Mouse (Mus musculus): ENCODE results near the gene Smpx. TPM values are rescaled to one million over a fixed set of nuclear protein-coding genes. Genes with fewer than 3 reads are reported as not detected.

Smpx gene
- total and polyA plus RNA-seq, 3 experiments: not detected

DNA sequence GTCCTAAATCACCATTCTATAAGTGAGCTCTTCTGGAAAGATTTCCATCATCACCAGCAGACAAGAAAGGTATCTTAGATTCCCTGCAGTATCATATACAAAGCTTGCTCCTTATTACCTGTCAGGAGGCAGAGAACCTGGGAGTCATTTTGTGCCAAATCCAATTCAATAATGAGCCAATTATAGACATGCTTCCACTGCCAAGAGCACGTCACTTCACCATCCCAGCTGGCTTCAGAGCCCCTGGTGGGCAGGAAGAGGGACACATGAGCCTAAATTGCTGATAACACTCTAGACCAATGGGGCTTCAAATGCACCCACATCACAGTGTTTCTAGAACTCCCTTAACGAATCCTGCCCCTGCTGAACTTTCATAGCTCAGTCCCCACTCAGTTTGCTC is 35.1 kb downstream of the Smpx start:
- H3K9ac ChIP-seq (ENCODE audit: insufficient read depth, low read depth): no peak overlapping the region
- no peak overlapping the region for H3K4me3 ChIP-seq (replicated peaks in 1 of 3; ENCODE audit: low read depth in 2 of 3, low read length in 2 of 3, poor library complexity in 1 of 3)
- dilution Hi-C loops (cut with MboI; ENCODE audit: extremely low pct_ligation_motif_present, extremely low pct_unique_long_range_greater_than_20kb, low sequenced_read_pairs) (no loop called here), in situ Hi-C loops (cut with MboI; ENCODE audit: low pct_ligation_motif_present, low pct_unique_long_range_greater_than_20kb, low sequenced_read_pairs) (no loop called here)
- no peaks in the 10 kb centered on the region for H3K27me3 ChIP-seq (replicated peaks)
- H3K27ac ChIP-seq (ENCODE audit: insufficient read depth, low read depth): no peak overlapping the region
- H3K4me1 ChIP-seq (ENCODE audit: control insufficient read depth in 1 of 2, insufficient read depth in 2 of 2): no peaks in the 10 kb centered on the region
- no peaks in the 10 kb centered on the region for H3K36me3 ChIP-seq (replicated peaks in 1 of 2; ENCODE audit: control insufficient read depth in 1 of 2, insufficient read depth in 1 of 2, low read length in 1 of 2)
- no peak for DNase-seq (ENCODE audit: extremely low read depth)
- no peak for TF ChIP-seq TBP (conservative IDR thresholded peaks at IDR 0.05; ENCODE audit: low read depth, low read length)
- no peak for TF ChIP-seq CTCF (conservative IDR thresholded peaks at IDR 0.05 in 1 of 2, IDR thresholded peaks at IDR 0.05 in 1 of 2; ENCODE audit: low read depth in 2 of 2, low read length in 2 of 2)
- no peak for TF ChIP-seq MEF2A (IDR thresholded peaks at IDR 0.05; ENCODE audit: borderline replicate concordance, low read depth, low read length)
- no peak for TF ChIP-seq MAZ (IDR thresholded peaks at IDR 0.05; ENCODE audit: low read depth, low read length)
- no peaks in the 10 kb centered on the region for H3K79me2 ChIP-seq (replicated peaks; ENCODE audit: control insufficient read depth, extremely low read depth, insufficient read depth, poor library complexity, severe bottlenecking)
- H3K4me2 ChIP-seq (ENCODE audit: insufficient read depth, low read depth, poor library complexity, severe bottlenecking): no peak overlapping the region
- no peaks in the 10 kb centered on the region for H3K9me3 ChIP-seq (replicated peaks; ENCODE audit: low read length)

DNA sequence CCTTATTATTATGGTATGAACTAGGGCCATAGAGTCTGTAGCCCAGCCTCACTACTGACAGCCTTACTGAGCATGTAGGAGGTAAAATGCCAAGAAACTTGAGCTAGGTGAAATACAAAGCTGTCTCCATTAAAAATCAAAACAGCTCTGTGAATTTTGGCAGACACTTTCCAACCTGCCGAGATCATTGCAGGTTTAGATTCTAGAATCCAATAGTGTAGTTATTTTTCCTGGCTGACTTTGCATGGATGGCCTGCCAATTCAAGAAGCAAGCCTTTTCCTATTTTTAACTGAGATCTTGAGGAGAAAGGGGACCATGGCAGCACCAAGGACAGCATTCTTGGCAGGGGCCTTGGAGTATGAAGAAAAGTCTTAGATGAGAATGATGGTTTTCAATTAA is 35.6 kb downstream of the Smpx start:
- H3K27me3 ChIP-seq (replicated peaks): no peaks in the 10 kb centered on the region
- no peaks in the 10 kb centered on the region for H3K36me3 ChIP-seq (replicated peaks in 1 of 2; ENCODE audit: control insufficient read depth in 1 of 2, insufficient read depth in 1 of 2, low read length in 1 of 2)
- H3K9me3 ChIP-seq (replicated peaks; ENCODE audit: low read length): no peaks in the 10 kb centered on the region
- in situ Hi-C loops (cut with MboI; ENCODE audit: low pct_ligation_motif_present, low pct_unique_long_range_greater_than_20kb, low sequenced_read_pairs): no loop called here
- no peak overlapping the region for H3K27ac ChIP-seq (ENCODE audit: insufficient read depth, low read depth)
- H3K4me1 ChIP-seq (ENCODE audit: control insufficient read depth in 1 of 2, insufficient read depth in 2 of 2): no peaks in the 10 kb centered on the region
- H3K79me2 ChIP-seq (replicated peaks; ENCODE audit: control insufficient read depth, extremely low read depth, insufficient read depth, poor library complexity, severe bottlenecking): no peaks in the 10 kb centered on the region
- no peak overlapping the region for H3K4me2 ChIP-seq (ENCODE audit: insufficient read depth, low read depth, poor library complexity, severe bottlenecking)
- H3K9ac ChIP-seq (ENCODE audit: insufficient read depth, low read depth): no peak overlapping the region
- no peak for TF ChIP-seq NELFE (IDR thresholded peaks at IDR 0.05; ENCODE audit: low read depth, low read length)
- TF ChIP-seq USF1 (IDR thresholded peaks at IDR 0.05; ENCODE audit: low read depth, low read length): no peak
- no peak for TF ChIP-seq NRF1 (IDR thresholded peaks at IDR 0.05; ENCODE audit: low read depth, low read length)
- no peak for TF ChIP-seq KAT2A (IDR thresholded peaks at IDR 0.05; ENCODE audit: insufficient replicate concordance, low read length)
- no peak for TF ChIP-seq MAFK (IDR thresholded peaks at IDR 0.05; ENCODE audit: insufficient replicate concordance, low read length)
- no peak for TF ChIP-seq ELF1 (IDR thresholded peaks at IDR 0.05; ENCODE audit: low read depth, low read length)
- no peak overlapping the region for H3K4me3 ChIP-seq (replicated peaks in 1 of 3; ENCODE audit: low read depth in 2 of 3, low read length in 2 of 3, poor library complexity in 1 of 3)
- DNase-seq (ENCODE audit: extremely low read depth): no peak
- dilution Hi-C loops (cut with MboI; ENCODE audit: extremely low pct_ligation_motif_present, extremely low pct_unique_long_range_greater_than_20kb, low sequenced_read_pairs): no loop called here

DNA sequence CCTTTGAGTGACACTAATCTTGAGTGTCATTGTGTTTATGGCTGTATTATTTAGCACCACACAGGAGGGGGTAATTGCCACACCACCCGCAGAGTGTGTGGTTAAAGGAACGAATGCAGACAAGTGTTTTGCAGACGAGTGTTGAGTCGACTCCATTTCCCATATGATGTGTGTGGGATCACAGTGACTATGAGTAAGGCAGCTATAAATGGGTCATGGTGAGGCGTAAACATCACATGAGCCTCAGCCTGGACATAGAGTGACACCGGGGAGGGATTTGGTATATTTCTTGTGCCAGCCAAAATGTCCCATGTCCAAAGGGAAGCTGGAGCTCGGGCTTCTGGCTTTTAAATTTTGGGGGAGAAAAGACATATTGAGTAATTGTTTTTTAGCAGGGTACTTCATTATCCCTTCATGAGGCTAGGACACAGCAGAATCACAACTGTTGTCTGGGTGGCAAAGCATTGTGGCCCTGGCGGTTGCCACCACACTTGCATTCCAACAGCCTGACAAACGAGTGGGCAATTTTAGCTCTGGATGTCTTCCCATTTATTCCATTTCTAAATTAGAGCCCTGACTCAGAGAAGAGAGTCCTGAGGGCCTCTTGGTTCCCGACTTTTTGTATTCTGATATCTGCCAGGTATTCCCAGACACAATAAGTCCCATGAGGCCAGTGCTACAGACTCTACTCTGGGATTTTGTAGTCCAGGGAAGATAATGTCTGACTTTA is 49.3 kb downstream of the Smpx start:
- Histone ChIP-seq H3K27me3 (replicated peaks) (no peaks in the 10 kb centered on the region), H3K27ac (ENCODE audit: insufficient read depth, low read depth) (no peak overlapping the region), H3K9me3 (replicated peaks; ENCODE audit: low read length) (no peaks in the 10 kb centered on the region), H3K4me1 (ENCODE audit: control insufficient read depth in 1 of 2, insufficient read depth in 2 of 2) (no peaks in the 10 kb centered on the region), H3K4me3 (replicated peaks in 1 of 3; ENCODE audit: low read depth in 2 of 3, low read length in 2 of 3, poor library complexity in 1 of 3) (no peak overlapping the region), H3K4me2 (ENCODE audit: insufficient read depth, low read depth, poor library complexity, severe bottlenecking) (no peak overlapping the region), H3K9ac (ENCODE audit: insufficient read depth, low read depth) (no peak overlapping the region), H3K79me2 (replicated peaks; ENCODE audit: control insufficient read depth, extremely low read depth, insufficient read depth, poor library complexity, severe bottlenecking) (no peaks in the 10 kb centered on the region), H3K36me3 (replicated peaks in 1 of 2; ENCODE audit: control insufficient read depth in 1 of 2, insufficient read depth in 1 of 2, low read length in 1 of 2) (no peaks in the 10 kb centered on the region)
- dilution Hi-C loops (cut with MboI; ENCODE audit: extremely low pct_ligation_motif_present, extremely low pct_unique_long_range_greater_than_20kb, low sequenced_read_pairs): no loop called here
- DNase-seq (ENCODE audit: extremely low read depth): no peak
- in situ Hi-C loops (cut with MboI; ENCODE audit: low pct_ligation_motif_present, low pct_unique_long_range_greater_than_20kb, low sequenced_read_pairs): no loop called here
- TF ChIP-seq ZKSCAN1 (IDR thresholded peaks at IDR 0.05; ENCODE audit: borderline replicate concordance, low read depth, low read length) (no peak), USF2 (conservative IDR thresholded peaks at IDR 0.05; ENCODE audit: low read depth, low read length) (no peak), RCOR1 (conservative IDR thresholded peaks at IDR 0.05; ENCODE audit: low read depth, low read length) (no peak), BHLHE40 (IDR thresholded peaks at IDR 0.05; ENCODE audit: low read depth, low read length) (no peak), JUND (conservative IDR thresholded peaks at IDR 0.05; ENCODE audit: low read depth, low read length) (no peak), POLR2AphosphoS2 (IDR thresholded peaks at IDR 0.05; ENCODE audit: low read depth, low read length) (no peak), CTCF (conservative IDR thresholded peaks at IDR 0.05 in 1 of 2, IDR thresholded peaks at IDR 0.05 in 1 of 2; ENCODE audit: low read depth in 2 of 2, low read length in 2 of 2) (no peak), ZNF384 (IDR thresholded peaks at IDR 0.05; ENCODE audit: low read depth, low read length) (no peak), E2F4 (IDR thresholded peaks at IDR 0.05; ENCODE audit: insufficient replicate concordance, low read depth, low read length) (no peak), POLR2A (IDR thresholded peaks at IDR 0.05; ENCODE audit: low read depth, low read length) (no peak), ETS1 (conservative IDR thresholded peaks at IDR 0.05; ENCODE audit: low read depth, low read length) (no peak), GABPA (IDR thresholded peaks at IDR 0.05; ENCODE audit: insufficient replicate concordance, low read depth, low read length) (no peak), MAX (IDR thresholded peaks at IDR 0.05; ENCODE audit: low read length) (no peak), MAZ (IDR thresholded peaks at IDR 0.05; ENCODE audit: low read depth, low read length) (no peak), UBTF (IDR thresholded peaks at IDR 0.05; ENCODE audit: low read depth, low read length) (no peak), RAD21 (IDR thresholded peaks at IDR 0.05; ENCODE audit: low read depth, low read length) (no peak), NELFE (IDR thresholded peaks at IDR 0.05; ENCODE audit: low read depth, low read length) (no peak), EP300 (IDR thresholded peaks at IDR 0.05; ENCODE audit: low read length) (no peak), ZMIZ1 (IDR thresholded peaks at IDR 0.05; ENCODE audit: low read depth, low read length) (no peak)

Measured in CH12.LX (cell line).